Mouse (Mus musculus) heart, adult 2 months (tissue): ENCODE measurements around the gene Gphb5. TPM values are rescaled to one million over a fixed set of nuclear protein-coding genes. Genes with fewer than 3 reads are reported as not detected.

Source experiments
- DNase-seq, 2 experiments: peaks; one replicate each; pipeline ENCODE4 v3.0.0; 2021
- H3K27ac ChIP-seq: fragments of 200-600 bp; 2 replicates; pipeline ENCODE4 v1.8.1; 2022
- H3K27me3 ChIP-seq: fragments of 200-500 bp; 2 replicates; pipeline ENCODE4 v1.6.1; 2012; ENCODE audit warnings: mild to moderate bottlenecking, low read length, inconsistent platforms, mixed read lengths; ENCODE audit not compliant: control insufficient read depth, insufficient read depth
- H3K36me3 ChIP-seq: fragments of 200-500 bp; 2 replicates; pipeline ENCODE4 v1.6.1; 2012; ENCODE audit warnings: low read length, inconsistent platforms; ENCODE audit not compliant: control insufficient read depth, insufficient read depth
- H3K4me1 ChIP-seq: fragments of 200-500 bp; 2 replicates; pipeline ENCODE4 v1.6.1; 2011; ENCODE audit warnings: low read length; ENCODE audit not compliant: control insufficient read depth, insufficient read depth
- H3K4me3 ChIP-seq: fragments of 200-600 bp; 2 replicates; pipeline ENCODE4 v1.8.1; 2022
- H3K79me2 ChIP-seq: fragments of 200-500 bp; replicated peaks from 2 replicates; pipeline ENCODE4 v1.6.1; 2012; ENCODE audit warnings: mild to moderate bottlenecking, inconsistent platforms, low read length, moderate library complexity, mixed read lengths; ENCODE audit not compliant: control insufficient read depth, insufficient read depth
- H3K9ac ChIP-seq: fragments of 200-500 bp; 2 replicates; pipeline ENCODE4 v1.6.1; 2012; ENCODE audit warnings: low read depth, mild to moderate bottlenecking, control low read depth, inconsistent platforms, low read length, mixed read lengths
- CTCF ChIP-seq: fragments of 200-600 bp; IDR thresholded peaks from 2 replicates; pipeline ENCODE4 v1.8.1; 2022; ENCODE audit warnings: antibody characterized with exemption, mild to moderate bottlenecking, moderate library complexity
- EP300 ChIP-seq: fragments of 200-500 bp; IDR thresholded peaks from 2 replicates; pipeline ENCODE4 v1.6.1; 2011; ENCODE audit warnings: low read depth, low read length, control low read depth; ENCODE audit not compliant: insufficient read depth
- POLR2A ChIP-seq: fragments of 200-500 bp; IDR thresholded peaks from 2 replicates; pipeline ENCODE4 v1.6.1; 2011; ENCODE audit warnings: mild to moderate bottlenecking, low read depth, low read length, control low read depth; ENCODE audit not compliant: insufficient read depth
- WGBS: fragments of 180-500 bp; shearing (Covaris S2); methylation state at CpG from one replicate; pipeline ENCODE4 v1.1.7; 2018; 5-methylcytosine and 5-hydroxymethylcytosine counted together
- intact Hi-C: fragments of 180-260 bp; cut with DNase I; formaldehyde crosslinking; loops from one replicate; pipeline ENCODE4 v1.15.1; 2025
- polyA plus RNA-seq: library from polyadenylated mRNA; depleted of rRNA; stranded (reverse); fragments of >200 nt; gene quantifications from 2 replicates; pipeline ENCODE4 v1.2.3, GENCODE M21; 2012
- total RNA-seq, 2 experiments: library from RNA; stranded (reverse); gene quantifications; 2 replicates each; pipeline ENCODE4 v1.2.3; 2021

Gene Gphb5
- total and polyA plus RNA-seq, 3 experiments = not detected

DNA sequence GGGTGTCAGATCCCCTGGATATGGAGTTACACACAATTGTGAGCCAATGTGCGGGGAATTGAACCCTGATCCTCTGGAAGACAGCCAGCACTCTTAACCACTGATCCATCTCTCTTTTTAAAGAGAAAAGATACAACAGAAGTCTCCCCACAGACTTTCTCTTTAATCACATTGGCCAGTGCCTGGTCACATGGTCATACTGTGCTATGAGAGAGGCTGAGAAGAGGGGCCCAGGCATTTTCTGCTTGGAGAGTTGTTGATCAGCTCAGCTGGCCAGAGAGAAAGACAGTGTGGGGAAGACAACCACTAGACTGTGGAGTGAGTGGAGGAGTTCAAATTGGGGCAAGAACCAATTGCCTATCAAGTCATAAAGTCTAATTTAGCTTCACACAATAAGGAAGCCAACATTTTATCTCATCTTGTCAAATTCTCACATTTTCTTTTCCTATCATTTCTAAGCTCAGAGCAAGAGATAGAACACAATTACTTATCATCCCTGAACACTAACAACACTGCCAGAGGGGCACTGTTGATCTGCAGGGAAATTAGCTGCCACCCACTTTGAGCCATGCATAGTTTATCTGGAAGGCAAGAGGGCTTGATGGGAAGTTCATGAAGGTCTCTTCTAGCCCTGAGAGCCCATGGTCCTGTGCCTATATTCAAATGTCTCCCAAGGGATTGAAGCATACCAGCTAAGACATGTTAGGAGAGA, 13.3 kb upstream of the Gphb5 start:
- WGBS = 73% methylated on average over 1 of the region's 1 CpGs
- Histone ChIP-seq H3K27me3 (no peaks in the 10 kb centered on the region), H3K4me1 (no peaks in the 10 kb centered on the region), H3K9ac (no peak overlapping the region), H3K4me3 (no peak overlapping the region), H3K36me3 (no peaks in the 10 kb centered on the region), H3K27ac (no peak overlapping the region), H3K79me2 (no peaks in the 10 kb centered on the region)
- no peak for DNase-seq
- intact Hi-C loops = no loop called here
- TF ChIP-seq EP300 = no peak

DNA sequence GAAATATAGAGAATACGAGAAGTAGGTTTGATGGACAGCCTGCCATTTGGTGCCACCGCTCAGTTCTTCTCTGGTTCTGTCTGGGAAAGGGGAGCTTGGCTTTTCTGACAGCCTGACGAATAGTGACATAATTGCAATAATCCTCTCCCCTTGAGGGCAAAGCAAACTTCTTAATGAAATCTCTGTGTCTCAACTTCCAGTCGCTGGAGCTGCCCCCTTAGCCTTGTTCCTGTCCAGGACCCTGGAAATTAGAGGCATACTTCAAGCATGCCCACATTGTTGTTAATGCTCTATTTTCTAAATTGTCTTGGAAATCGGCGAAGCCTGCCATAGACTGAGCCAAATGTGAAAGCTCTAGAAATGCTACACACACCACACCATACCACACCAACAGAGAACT, 12.1 kb upstream of the Gphb5 start:
- intact Hi-C loops = no loop called here
- Histone ChIP-seq H3K79me2 (no peaks in the 10 kb centered on the region), H3K4me1 (no peaks in the 10 kb centered on the region), H3K27me3 (no peaks in the 10 kb centered on the region), H3K4me3 (no peak overlapping the region), H3K36me3 (no peaks in the 10 kb centered on the region), H3K27ac (no peak overlapping the region), H3K9ac (no peak overlapping the region)
- TF ChIP-seq POLR2A (no peak), CTCF (no peak), EP300 (no peak)
- no peak for DNase-seq
- WGBS = 92% methylated on average over 6 of the region's 6 CpGs

- no peak overlapping the region for H3K9ac ChIP-seq
- no peak overlapping the region for H3K27ac ChIP-seq
- no peaks in the 10 kb centered on the region for H3K79me2 ChIP-seq
- no peaks in the 10 kb centered on the region for H3K27me3 ChIP-seq
- no peak for DNase-seq
- H3K4me1 ChIP-seq = no peaks in the 10 kb centered on the region
- intact Hi-C loops = no loop called here
- no peaks in the 10 kb centered on the region for H3K36me3 ChIP-seq
- 76% methylated on average over 7 of the region's 7 CpGs for WGBS
- H3K4me3 ChIP-seq = no peak overlapping the region
- no peak for TF ChIP-seq CTCF
- no peak for TF ChIP-seq POLR2A
- TF ChIP-seq EP300 = no peak
Observed at GRCm38 (mm10) chr12:75425882-75426281, 9.3 kb upstream of the Gphb5 start.

- Histone ChIP-seq H3K4me1 (no peaks in the 10 kb centered on the region), H3K79me2 (no peaks in the 10 kb centered on the region), H3K4me3 (no peak overlapping the region), H3K27ac (no peak overlapping the region), H3K36me3 (no peaks in the 10 kb centered on the region), H3K9ac (no peak overlapping the region), H3K27me3 (no peaks in the 10 kb centered on the region)
- no peak for DNase-seq
- 80% methylated on average over 4 of the region's 4 CpGs for WGBS
- intact Hi-C loops = no loop called here
- TF ChIP-seq EP300 (no peak), CTCF (no peak)
Observed at GRCm38 (mm10) chr12:75424817-75425216, 8.2 kb upstream of the Gphb5 start.

DNA sequence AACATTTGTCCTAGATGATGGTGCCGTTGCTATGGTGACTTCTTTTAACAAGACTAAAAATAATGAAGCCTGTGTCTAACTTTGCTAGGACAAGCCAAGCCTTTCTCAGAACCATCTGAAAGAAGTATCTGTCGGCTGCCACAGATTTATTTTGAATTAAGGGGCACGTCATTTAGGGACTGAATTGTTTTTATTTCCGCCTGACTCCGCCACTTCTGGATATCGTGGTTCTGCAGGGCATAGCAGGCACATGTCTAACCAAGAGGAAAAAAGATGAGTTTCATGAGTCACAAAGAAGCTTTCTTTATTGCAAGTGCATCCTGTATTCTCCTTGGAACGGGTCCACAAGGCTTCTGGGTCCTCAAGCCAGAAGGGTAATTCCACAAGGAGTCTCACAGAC, 7.8 kb upstream of the Gphb5 start:
- H3K36me3 ChIP-seq = no peaks in the 10 kb centered on the region
- no peaks in the 10 kb centered on the region for H3K4me1 ChIP-seq
- intact Hi-C loops = no loop called here
- 46% methylated on average over 7 of the region's 7 CpGs for WGBS
- no peak for DNase-seq
- no peak overlapping the region for H3K4me3 ChIP-seq
- H3K9ac ChIP-seq = no peak overlapping the region
- H3K27me3 ChIP-seq = no peaks in the 10 kb centered on the region
- no peaks in the 10 kb centered on the region for H3K79me2 ChIP-seq
- no peak overlapping the region for H3K27ac ChIP-seq
- TF ChIP-seq CTCF = no peak
- TF ChIP-seq EP300 = no peak
- no peak for TF ChIP-seq POLR2A

DNA sequence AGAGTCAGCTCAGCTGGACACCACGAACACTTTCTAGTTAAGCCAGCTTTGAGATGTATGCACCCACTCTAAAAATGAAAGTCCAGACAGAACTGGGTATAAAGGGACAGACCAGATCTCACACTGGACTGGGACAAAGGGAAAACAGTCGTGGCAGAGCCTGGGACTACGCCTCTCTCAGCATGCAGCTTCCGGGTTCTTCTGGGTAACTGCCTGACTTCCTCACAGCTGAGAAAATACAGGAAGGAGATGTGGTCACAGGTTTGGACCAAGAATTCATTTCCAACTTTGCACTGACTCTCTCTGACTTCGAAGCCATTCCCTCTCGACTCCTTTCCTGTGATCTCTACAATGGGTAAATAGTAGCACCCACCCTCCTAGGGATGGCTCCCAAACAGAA, 1.6 kb downstream of the Gphb5 start:
- intact Hi-C loops = no loop called here
- no peak overlapping the region for H3K9ac ChIP-seq
- DNase-seq = peak in 1 of 2 experiments; percentile 17
- 43% methylated on average over 6 of the region's 6 CpGs for WGBS
- peaks cover 3% of the 10 kb centered on the region for H3K4me1 ChIP-seq
- no peak overlapping the region for H3K27ac ChIP-seq
- no peak overlapping the region for H3K4me3 ChIP-seq
- H3K27me3 ChIP-seq = no peaks in the 10 kb centered on the region
- TF ChIP-seq POLR2A (no peak), CTCF (no peak), EP300 (no peak)
- no peaks in the 10 kb centered on the region for H3K36me3 ChIP-seq
- H3K79me2 ChIP-seq = no peaks in the 10 kb centered on the region
